Mouse (Mus musculus): ENCODE data around the gene Gm49776.

DNA sequence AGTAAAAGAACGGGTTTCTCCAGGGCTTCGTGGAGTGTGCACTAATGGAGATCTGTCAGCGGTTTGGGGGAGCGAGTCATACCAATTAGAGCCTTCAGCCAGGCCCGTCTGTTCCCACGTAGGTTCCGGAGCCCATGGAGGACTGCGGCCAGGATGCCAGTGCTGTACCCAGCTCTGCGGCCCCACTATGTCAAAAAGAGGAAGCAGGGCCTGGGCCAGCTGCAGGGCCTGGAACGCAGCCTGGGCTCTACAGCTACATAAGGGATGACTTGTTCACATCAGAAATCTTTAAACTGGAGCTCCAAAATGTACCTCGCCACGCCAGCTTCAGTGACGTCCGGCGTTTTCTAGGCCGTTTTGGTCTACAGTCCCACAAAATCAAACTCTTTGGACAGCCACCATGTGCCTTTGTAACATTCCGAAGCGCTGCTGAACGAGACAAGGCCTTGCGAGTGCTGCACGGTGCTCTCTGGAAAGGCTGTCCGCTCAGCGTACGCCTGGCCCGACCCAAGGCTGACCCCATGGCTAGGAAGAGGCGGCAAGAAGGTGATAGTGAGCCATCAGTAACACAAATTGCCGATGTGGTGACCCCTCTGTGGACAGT lies 8.7 kb downstream of the Gm49776 start:
- TF ChIP-seq CTCF (IDR thresholded peaks at IDR 0.05; ENCODE audit: borderline replicate concordance, insufficient read depth, low read depth, low read length) (no peak), POLR2A (IDR thresholded peaks at IDR 0.05; ENCODE audit: borderline replicate concordance, insufficient read depth, low read length) (no peak)

Measured in cerebellum, adult 2 months (tissue).